Mouse (Mus musculus) R1 (cell line): ENCODE measurements at regions not wholly inside any gene's neighbourhood (a gene's known extent, or its start where the extent isn't known, plus 50 kb on each side); places are given as distances from the start of the nearest gene placed in this dataset.

ENCODE experiments used
- DNase-seq: peaks from one replicate; pipeline ENCODE4 v3.0.0-alpha.2; 2018; ENCODE audit warnings: low read depth, low spot score

DNA sequence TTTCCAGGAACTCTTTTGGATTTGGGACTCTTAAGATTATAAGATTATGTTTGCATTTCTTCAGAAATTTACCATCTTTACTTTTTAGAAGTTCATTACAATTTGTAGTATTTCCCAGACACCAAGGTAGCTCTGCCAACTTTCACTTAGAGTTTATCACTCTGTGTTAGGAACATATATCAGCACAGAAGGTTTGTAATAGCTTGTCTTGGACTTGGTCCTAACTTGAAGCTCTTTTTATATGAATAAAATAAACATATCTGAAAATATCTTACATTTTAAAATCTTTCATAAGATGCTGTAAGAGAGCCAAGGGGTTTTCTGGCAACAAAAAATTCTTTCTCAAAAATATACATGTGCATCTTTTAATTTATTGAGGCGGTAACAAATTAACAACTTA is 813.4 kb upstream of the 4931417E11Rik start:
- DNase-seq, result no peak

DNA sequence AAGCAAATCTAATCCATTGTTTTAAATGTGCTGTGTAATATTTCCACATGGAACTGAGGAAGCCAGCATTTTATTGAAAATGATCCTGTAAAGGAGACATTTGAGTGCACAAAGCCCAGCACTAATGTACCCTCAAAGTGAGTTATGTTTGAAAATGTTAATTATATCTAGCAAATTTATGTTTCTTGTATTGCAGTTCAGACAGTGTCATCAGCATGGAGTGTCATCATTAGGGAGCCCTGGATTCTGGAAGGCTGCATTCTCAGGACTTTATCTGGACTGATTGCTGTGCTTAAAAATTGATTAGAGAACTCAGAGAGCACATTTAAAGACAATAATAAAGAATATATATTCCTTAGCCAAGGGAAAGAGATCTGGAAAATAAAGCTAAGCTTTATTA is 804.8 kb upstream of the 4931417E11Rik start:
- DNase-seq, result no peak

DNA sequence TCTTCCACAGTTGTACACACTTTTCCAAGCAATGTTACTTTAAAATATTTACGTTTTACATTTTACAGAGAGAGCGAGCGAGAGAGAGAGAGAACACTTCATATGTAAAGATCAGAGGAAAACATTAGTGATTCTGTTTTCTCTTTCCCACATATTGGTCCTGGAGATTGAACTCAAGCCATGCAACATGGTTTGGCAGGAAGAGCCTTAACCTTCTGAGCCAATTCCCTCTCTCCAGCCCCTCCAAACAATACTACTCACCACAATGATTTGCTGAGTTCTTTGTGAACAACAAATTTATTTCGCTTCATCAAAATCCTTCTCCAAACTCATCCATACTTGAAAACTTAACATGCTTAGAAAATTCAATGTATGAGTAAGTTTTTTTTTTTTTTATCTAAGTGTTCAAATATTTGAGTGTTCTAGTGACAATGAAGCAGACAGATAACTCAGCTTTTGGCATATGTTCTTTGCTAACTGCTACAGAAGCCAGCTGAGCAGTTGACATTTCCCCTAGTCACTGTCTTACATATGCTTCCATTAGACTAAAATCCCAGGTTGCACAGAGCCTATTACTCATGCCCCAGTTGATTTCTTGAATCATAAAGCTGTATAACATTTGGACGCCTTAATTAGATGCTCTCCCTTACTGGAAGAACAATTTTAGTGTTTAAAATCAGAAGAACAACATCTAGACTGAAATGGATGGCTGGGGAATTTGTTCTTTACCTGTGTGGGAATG is 801.9 kb upstream of the 4931417E11Rik start:
- no peak for DNase-seq

DNA sequence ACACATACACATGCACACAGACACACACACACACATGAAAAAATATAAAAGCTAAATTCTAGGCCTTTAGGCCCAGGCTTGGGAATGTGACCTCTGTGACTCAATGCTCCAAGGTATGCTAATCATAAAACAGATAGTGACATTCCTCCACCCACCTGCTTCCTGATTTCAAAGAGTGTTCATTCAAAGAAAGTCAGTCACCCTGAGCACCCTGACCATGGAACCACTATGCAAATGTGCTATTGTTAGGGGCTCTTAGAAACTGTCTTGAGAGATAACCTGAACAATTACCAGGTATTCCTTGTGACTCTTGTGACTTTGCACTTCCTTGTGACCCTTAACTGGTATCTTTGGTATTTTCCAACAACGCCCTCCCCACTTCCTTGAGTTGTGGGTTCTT is 797.1 kb upstream of the 4931417E11Rik start:
- DNase-seq, result peak; percentile 63
